In the genomic region with DNA sequence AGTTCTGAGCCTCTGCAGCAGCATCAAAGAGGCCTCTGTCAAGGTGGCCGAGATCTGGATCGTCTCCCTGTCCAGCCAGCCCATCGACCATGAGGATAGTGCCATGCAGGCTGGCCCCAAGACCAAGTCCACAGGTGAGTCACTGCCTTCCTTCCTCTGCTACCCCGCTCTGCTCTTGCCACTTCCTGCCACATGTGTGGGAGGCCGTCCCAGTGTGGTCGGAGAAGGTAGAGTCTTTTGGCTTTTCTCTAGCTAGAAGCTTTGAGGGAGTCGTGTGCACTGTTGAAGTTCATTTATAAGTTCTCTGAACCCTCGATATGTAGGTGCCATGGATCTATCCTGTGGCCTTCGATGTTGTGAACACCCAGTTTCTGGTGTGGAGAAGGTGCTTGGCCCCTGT, we compare ENCODE assay signal across 29 mouse cellular contexts. TPM values are rescaled to one million over a fixed set of nuclear protein-coding genes. Genes with fewer than 3 reads are reported as not detected.
DNase-seq lines count a peak whose midpoint lies in the region; ATAC-seq and TF ChIP-seq lines count a peak whose summit lies in the region.
"Had no signal": no experiment of that assay in that cellular context is flagged by ENCODE, and none has a peak within 500 bp of the region (broad histone marks: within the 10 kb centered on the region; RNA-seq: fewer than 3 reads in every experiment).

No protein-coding gene starts in this region.

- H3K4me3 ChIP-seq in thymus, adult 2 months (ENCODE audit: control insufficient read depth, insufficient read depth, low read length) = no peak overlapping the region
- H3K4me3 ChIP-seq in hindbrain, embryonic 11.5 days (ENCODE audit: low read depth, low read length) = no peak overlapping the region
- H3K4me3 ChIP-seq: embryonic facial prominence, embryonic 12.5 days; erythroblast, embryonic 14.5 days; heart, adult 2 months; heart, embryonic 15.5 days; hindbrain, embryonic 12.5 days; limb, embryonic 15.5 days; liver, embryonic 15.5 days; megakaryocyte, embryonic 14.5 days had no signal

- 16% methylated on average over 9 of the region's 9 CpGs for whole genome bisulfite sequencing in thymus, adult 2 months
- 90% methylated on average over 9 of the region's 9 CpGs for WGBS in hindbrain, embryonic 11.5 days

- no peak overlapping the region for H3K4me2 ChIP-seq in hindbrain, embryonic 11.5 days (replicated peaks; ENCODE audit: low read depth, low read length)
- H3K4me2 ChIP-seq: embryonic facial prominence, embryonic 12.5 days; heart, embryonic 15.5 days; hindbrain, embryonic 12.5 days; limb, embryonic 15.5 days; liver, embryonic 15.5 days had no signal

- TF ChIP-seq CTCF in thymus, adult 2 months (IDR thresholded peaks at IDR 0.05; ENCODE audit: borderline replicate concordance, control insufficient read depth, extremely low read depth, insufficient read depth, low read length, poor library complexity) = no peak

- no peaks in the 10 kb centered on the region for H3K36me3 ChIP-seq in thymus, adult 2 months (ENCODE audit: control insufficient read depth, insufficient read depth, low read length)
- H3K36me3 ChIP-seq in hindbrain, embryonic 11.5 days (ENCODE audit: control insufficient read depth, insufficient read depth, low read length) = peaks cover 6% of the 10 kb centered on the region; the same call in 1 of the 2 replicates

- no peak overlapping the region for H3K9ac ChIP-seq in hindbrain, embryonic 11.5 days (ENCODE audit: low read depth, low read length)
- H3K9ac ChIP-seq: embryonic facial prominence, embryonic 12.5 days; heart, embryonic 15.5 days; hindbrain, embryonic 12.5 days; limb, embryonic 15.5 days; liver, embryonic 15.5 days had no signal

- peak overlapping the region; percentile 79 for H3K27ac ChIP-seq in thymus, adult 2 months (ENCODE audit: control insufficient read depth, insufficient read depth, low read length)
- H3K27ac ChIP-seq in hindbrain, embryonic 11.5 days (ENCODE audit: low read depth, low read length) = no peak overlapping the region
- H3K27ac ChIP-seq: embryonic facial prominence, embryonic 12.5 days; heart, adult 2 months; heart, embryonic 15.5 days; hindbrain, embryonic 12.5 days; limb, embryonic 15.5 days; liver, embryonic 15.5 days had no signal

- peak; percentile 80 for ATAC-seq in CD4-positive, CD25-positive, alpha-beta regulatory T cell, adult 4 months
- ATAC-seq in hindbrain, embryonic 11.5 days (ENCODE audit: low FRiP score) = no peak
- ATAC-seq: forebrain, embryonic 14.5 days; lung, postnatal 0 days; midbrain, embryonic 16.5 days had no signal

- DNase-seq in 416B (ENCODE audit: low read depth) = peak; percentile 86
- DNase-seq in induced T-regulatory cell, adult 2 months (ENCODE audit: low read depth) = peak; percentile 77
- DNase-seq in thymus, adult 2 months = peak; percentile 73
- DNase-seq in urinary bladder, postnatal 36 days (ENCODE audit: low spot score in 2 of 2) = no peak
- DNase-seq in hindbrain, embryonic 11.5 days (ENCODE audit: low spot score) = no peak
- DNase-seq in ovary, postnatal 14 days (ENCODE audit: low spot score) = no peak
- no peak for DNase-seq in kidney, postnatal 14 days
- DNase-seq: cerebellum, adult 8-10 months; gastrocnemius, postnatal 14 days; heart, adult 2 months; kidney, adult 8-10 months; kidney, postnatal 36 days; spleen, adult 18-20 months had no signal

- no peaks in the 10 kb centered on the region for H3K27me3 ChIP-seq in thymus, adult 2 months (ENCODE audit: control insufficient read depth, insufficient read depth, low read length)
- H3K27me3 ChIP-seq in hindbrain, embryonic 11.5 days (ENCODE audit: control insufficient read depth, insufficient read depth, low read length) = no peaks in the 10 kb centered on the region
- H3K27me3 ChIP-seq: embryonic facial prominence, embryonic 12.5 days; heart, embryonic 15.5 days; hindbrain, embryonic 12.5 days; limb, embryonic 15.5 days; liver, embryonic 15.5 days had no signal

- no peaks in the 10 kb centered on the region for H3K9me3 ChIP-seq in hindbrain, embryonic 11.5 days (ENCODE audit: control insufficient read depth, low read length)
- H3K9me3 ChIP-seq: embryonic facial prominence, embryonic 12.5 days; heart, embryonic 15.5 days; hindbrain, embryonic 12.5 days; limb, embryonic 15.5 days; liver, embryonic 15.5 days; megakaryocyte, embryonic 14.5 days had no signal

- H3K4me1 ChIP-seq in thymus, adult 2 months (replicated peaks; ENCODE audit: control insufficient read depth, insufficient read depth, low read length) = peaks cover 65% of the 10 kb centered on the region
- no peaks in the 10 kb centered on the region for H3K4me1 ChIP-seq in hindbrain, embryonic 11.5 days (replicated peaks; ENCODE audit: control insufficient read depth, insufficient read depth, low read length)

- peak; percentile 15; the same call in 1 of the 2 replicates for TF ChIP-seq POLR2A in thymus, adult 2 months (IDR thresholded peaks at IDR 0.05; ENCODE audit: control insufficient read depth, extremely low read depth, insufficient read depth, low read length, poor library complexity)

RNA-seq across cellular contexts. Expression of a gene that starts 24.5 kb away (rescaled TPM):
- not detected for polyA plus RNA-seq in CD4-positive, CD25-positive, alpha-beta regulatory T cell, adult 4 months (2017; shearing (Covaris generic))
- polyA plus RNA-seq in thymus, adult 2 months (2012; rRNA removed) = 0.31 and 0.66 TPM in 2 replicates
- 0.26 TPM in 1 of 2 replicates, not detected in the other for polyA plus RNA-seq in hindbrain, embryonic 11.5 days (2014; fragmentation: Nextera tagmentation; extraction: Ambion mirVana)
- polyA plus RNA-seq: C2C12; cortical plate, adult 2 months; erythroblast, embryonic 14.5 days; forebrain, embryonic 14.5 days; heart, adult 2 months; heart, embryonic 15.5 days; hindbrain, embryonic 12.5 days; intestine, embryonic 14.5 days; limb, embryonic 15.5 days; liver, embryonic 15.5 days; lung, postnatal 0 days; midbrain, embryonic 16.5 days; neural tube, embryonic 11.5 days; stomach, embryonic 16.5 days had no signal

RNA-seq across cellular contexts. Expression of a gene that starts 35.5 kb away (rescaled TPM):
- 1 to 10 TPM; 5.8 to 7.3 TPM for polyA plus RNA-seq in CD4-positive, CD25-positive, alpha-beta regulatory T cell, adult 4 months (2017; shearing (Covaris generic))
- 60.3 and 66.6 TPM in 2 replicates for polyA plus RNA-seq in thymus, adult 2 months (2012; rRNA removed)
- polyA plus RNA-seq in hindbrain, embryonic 11.5 days (2014; fragmentation: Nextera tagmentation; extraction: Ambion mirVana) = 17.2 and 21.2 TPM in 2 replicates

RNA-seq across cellular contexts. Expression of a gene that starts 48.2 kb away (rescaled TPM):
- polyA plus RNA-seq in CD4-positive, CD25-positive, alpha-beta regulatory T cell, adult 4 months (2017; shearing (Covaris generic)) = 10 to 100 TPM in 1 of 2 experiments, 1 to 10 TPM in 1; 9.6 to 15.1 TPM
- 163 and 208 TPM in 2 replicates for polyA plus RNA-seq in thymus, adult 2 months (2012; rRNA removed)
- polyA plus RNA-seq in hindbrain, embryonic 11.5 days (2014; fragmentation: Nextera tagmentation; extraction: Ambion mirVana) = 17.2 and 19.4 TPM in 2 replicates

RNA-seq across cellular contexts. Expression of a gene that starts 49.3 kb away (rescaled TPM):
- 10 to 100 TPM; 26.9 to 32.7 TPM for polyA plus RNA-seq in CD4-positive, CD25-positive, alpha-beta regulatory T cell, adult 4 months (2017; shearing (Covaris generic))
- polyA plus RNA-seq in thymus, adult 2 months (2012; rRNA removed) = 247 and 304 TPM in 2 replicates
- polyA plus RNA-seq in hindbrain, embryonic 11.5 days (2014; fragmentation: Nextera tagmentation; extraction: Ambion mirVana) = 53.6 and 57.8 TPM in 2 replicates

Comparison
In these comparisons a context has a peak if more than half of its experiments do, and no peak if none do; other contexts are left out.
1. DNase-seq: peak in 416B (single experiment), induced T-regulatory cell, adult 2 months (single experiment) and thymus, adult 2 months (single experiment); none in urinary bladder, postnatal 36 days (0 of 2), hindbrain, embryonic 11.5 days (single experiment), ovary, postnatal 14 days (single experiment) and kidney, postnatal 14 days (single experiment).